Mouse (Mus musculus) heart, embryonic 11.5 days (tissue): ENCODE data around the gene Chat. TPM values are rescaled to one million over a fixed set of nuclear protein-coding genes. Genes with fewer than 3 reads are reported as not detected.

Source experiments
- ATAC-seq: fragments of 200-750 bp; cut with Nextera tagmentation; replicated peaks from 2 replicates; pipeline ENCODE4 v1.8.0; 2017; ENCODE audit warnings: moderate library complexity; ENCODE audit not compliant: insufficient number of reproducible peaks, low FRiP score, low TSS enrichment
- H3K27ac ChIP-seq: fragments of 300-500 bp; sonication (generic); 2 replicates; pipeline ENCODE4 v1.5.1; 2014; ENCODE audit warnings: mild to moderate bottlenecking, low read depth, low read length
- H3K27me3 ChIP-seq: fragments of 300-500 bp; sonication (generic); 2 replicates; pipeline ENCODE4 v1.6.1; 2014; ENCODE audit warnings: mild to moderate bottlenecking, low read length, mixed read lengths; ENCODE audit not compliant: control insufficient read depth, insufficient read depth
- H3K36me3 ChIP-seq: fragments of 300-500 bp; sonication (generic); 2 replicates; pipeline ENCODE4 v1.6.1; 2014; ENCODE audit warnings: mild to moderate bottlenecking, low read length, moderate library complexity, mixed read lengths; ENCODE audit not compliant: control insufficient read depth, insufficient read depth
- H3K4me1 ChIP-seq: fragments of 300-500 bp; sonication (generic); 2 replicates; pipeline ENCODE4 v1.6.1; 2014; ENCODE audit warnings: low read length; ENCODE audit not compliant: control insufficient read depth, insufficient read depth
- H3K4me2 ChIP-seq: fragments of 300-500 bp; sonication (generic); 2 replicates; pipeline ENCODE4 v1.6.1; 2014; ENCODE audit warnings: mild to moderate bottlenecking, moderate library complexity
- H3K4me3 ChIP-seq: fragments of 300-500 bp; sonication (generic); 2 replicates; pipeline ENCODE4 v1.5.1; 2014; ENCODE audit warnings: low read depth, low read length
- H3K9ac ChIP-seq: fragments of 300-500 bp; sonication (generic); 2 replicates; pipeline ENCODE4 v1.6.1; 2014; ENCODE audit warnings: mild to moderate bottlenecking, low read depth, low read length, moderate library complexity
- H3K9me3 ChIP-seq: fragments of 300-500 bp; sonication (generic); replicated peaks from 2 replicates; pipeline ENCODE4 v1.6.1; 2016; ENCODE audit warnings: low read length; ENCODE audit not compliant: control insufficient read depth
- WGBS: fragments of 180-500 bp; shearing (Covaris S2); extraction: QIAGEN DNeasy Blood & Tissue Kit; methylation state at CpG from one replicate; pipeline ENCODE4 v1.1.7; 2014; ENCODE audit not compliant: insufficient replicate concordance; 5-methylcytosine and 5-hydroxymethylcytosine counted together
- polyA plus RNA-seq: library from polyadenylated mRNA; unstranded; fragments of >200 nt; fragmentation: Nextera tagmentation; extraction: Ambion mirVana; gene quantifications from 2 replicates; pipeline ENCODE4 v1.2.1, GENCODE M21; 2014

The Chat gene
- polyA plus RNA-seq: not detected in 2 replicates

GRCm38 (mm10) chr14:32465889-32466288, at the start of gene Chat:
Gene Chat (minus strand): TSS chr14:32465989.
- H3K4me1 ChIP-seq: peaks cover 6% of the 10 kb centered on the region; the same call in 1 of the 2 replicates
- ATAC-seq: no peak

GRCm38 (mm10) chr14:32513336-32514032, 47.7 kb upstream of the Chat start, which contains the start of gene Ercc6:
Gene Ercc6 (plus strand): TSS chr14:32513521.
- Histone ChIP-seq H3K4me1 (peaks cover 7% of the 10 kb centered on the region; the same call in 1 of the 2 replicates), H3K36me3 (peaks cover 8% of the 10 kb centered on the region; the same call in 1 of the 2 replicates), H3K4me3 (peak within 1 kb of the TSS; percentile 87), H3K9ac (peak within 1 kb of the TSS; percentile 80), H3K9me3 (no peaks in the 10 kb centered on the region), H3K4me2 (peak within 1 kb of the TSS; percentile 59), H3K27me3 (no peaks in the 10 kb centered on the region), H3K27ac (peak within 1 kb of the TSS; percentile 69; the same call in 1 of the 2 replicates)
- under 1% methylated on average over 62 of the region's 62 CpGs for WGBS
- ATAC-seq: peak; percentile 90

More at GRCm38 (mm10) chr14:32465889-32466288, at the start of gene Chat:
- WGBS: 11% methylated on average over 13 of the region's 13 CpGs
- Histone ChIP-seq H3K9me3 (no peaks in the 10 kb centered on the region), H3K36me3 (no peaks in the 10 kb centered on the region), H3K9ac (no peak within 1 kb of the TSS), H3K27ac (no peak within 1 kb of the TSS), H3K27me3 (peaks cover 66% of the 10 kb centered on the region), H3K4me3 (peak within 1 kb of the TSS; percentile 38), H3K4me2 (peak within 1 kb of the TSS; percentile 69)

GRCm38 (mm10) chr14:32512912-32513311, 47.1 kb upstream of the Chat start:
- WGBS: 41% methylated on average over 9 of the region's 9 CpGs
- Histone ChIP-seq H3K4me2 (peak overlapping the region; percentile 59), H3K4me3 (peak overlapping the region; percentile 87), H3K9me3 (no peaks in the 10 kb centered on the region), H3K4me1 (peaks cover 7% of the 10 kb centered on the region; the same call in 1 of the 2 replicates), H3K9ac (peak overlapping the region; percentile 80; the same call in 1 of the 2 replicates), H3K27me3 (no peaks in the 10 kb centered on the region), H3K27ac (no peak overlapping the region), H3K36me3 (peaks cover 8% of the 10 kb centered on the region; the same call in 1 of the 2 replicates)
- 0 out of 2 replicates have a peak, but pooled peaks have one; percentile 12 for ATAC-seq

GRCm38 (mm10) chr14:32509443-32509961, 43.7 kb upstream of the Chat start:
- Histone ChIP-seq H3K9me3 (no peaks in the 10 kb centered on the region), H3K9ac (no peak overlapping the region), H3K27ac (no peak overlapping the region), H3K36me3 (no peaks in the 10 kb centered on the region), H3K27me3 (no peaks in the 10 kb centered on the region), H3K4me3 (no peak overlapping the region), H3K4me1 (0 out of 2 replicates have a peak, but pooled peaks cover 4% of the 10 kb centered on the region), H3K4me2 (no peak overlapping the region)
- 80% methylated on average over 6 of the region's 6 CpGs for WGBS
- no peak for ATAC-seq

- H3K4me2 ChIP-seq: no peak overlapping the region
- no peaks in the 10 kb centered on the region for H3K27me3 ChIP-seq
- ATAC-seq: no peak
- no peak overlapping the region for H3K27ac ChIP-seq
- no peak overlapping the region for H3K4me3 ChIP-seq
- H3K9me3 ChIP-seq: no peaks in the 10 kb centered on the region
- WGBS: 48% methylated on average over 10 of the region's 10 CpGs
- H3K9ac ChIP-seq: no peak overlapping the region
- no peaks in the 10 kb centered on the region for H3K4me1 ChIP-seq
- H3K36me3 ChIP-seq: no peaks in the 10 kb centered on the region
Measured at GRCm38 (mm10) chr14:32508105-32508835, 42.5 kb upstream of the Chat start.

GRCm38 (mm10) chr14:32507216-32507615, 41.4 kb upstream of the Chat start:
- Histone ChIP-seq H3K9ac (no peak overlapping the region), H3K27me3 (no peaks in the 10 kb centered on the region), H3K4me3 (no peak overlapping the region), H3K36me3 (no peaks in the 10 kb centered on the region), H3K27ac (no peak overlapping the region), H3K4me2 (no peak overlapping the region), H3K9me3 (no peaks in the 10 kb centered on the region), H3K4me1 (no peaks in the 10 kb centered on the region)
- no peak for ATAC-seq
- WGBS: 78% methylated on average over 4 of the region's 4 CpGs

- no peaks in the 10 kb centered on the region for H3K4me1 ChIP-seq
- ATAC-seq: no peak
- no peak overlapping the region for H3K4me3 ChIP-seq
- H3K27me3 ChIP-seq: no peaks in the 10 kb centered on the region
- no peak overlapping the region for H3K9ac ChIP-seq
- H3K36me3 ChIP-seq: no peaks in the 10 kb centered on the region
- H3K27ac ChIP-seq: no peak overlapping the region
- WGBS: 80% methylated on average over 10 of the region's 10 CpGs
- no peaks in the 10 kb centered on the region; the same call in 1 of the 2 replicates for H3K9me3 ChIP-seq
- H3K4me2 ChIP-seq: no peak overlapping the region
Measured at GRCm38 (mm10) chr14:32506329-32506728, 40.5 kb upstream of the Chat start.

- no peaks in the 10 kb centered on the region for H3K4me1 ChIP-seq
- WGBS: 77% methylated on average over 1 of the region's 1 CpGs
- H3K4me2 ChIP-seq: no peak overlapping the region
- no peak overlapping the region for H3K27ac ChIP-seq
- H3K27me3 ChIP-seq: no peaks in the 10 kb centered on the region
- H3K9ac ChIP-seq: no peak overlapping the region
- H3K36me3 ChIP-seq: no peaks in the 10 kb centered on the region
- H3K4me3 ChIP-seq: no peak overlapping the region
- H3K9me3 ChIP-seq: no peaks in the 10 kb centered on the region; the same call in 1 of the 2 replicates
- no peak for ATAC-seq
Measured at GRCm38 (mm10) chr14:32503897-32504296, 38.1 kb upstream of the Chat start.
